Comparison of ENCODE assay signal across 25 mouse cellular contexts in genomic region chr14:72885824-72886223, GRCm38 (mm10).
"Had no signal": no experiment of that assay in that cellular context is flagged by ENCODE, and none has a peak within 500 bp of the region (broad histone marks: within the 10 kb centered on the region; RNA-seq: fewer than 3 reads in every experiment).

No protein-coding gene starts in this region.

- H3K9ac ChIP-seq: heart, embryonic 12.5 days; hindbrain, embryonic 13.5 days; hindbrain, embryonic 15.5 days; limb, embryonic 12.5 days; liver, embryonic 13.5 days had no signal

- H3K27me3 ChIP-seq: heart, embryonic 12.5 days; hindbrain, embryonic 13.5 days; hindbrain, embryonic 15.5 days; limb, embryonic 12.5 days; liver, embryonic 13.5 days had no signal

- H3K9me3 ChIP-seq: heart, embryonic 10.5 days; hindbrain, embryonic 10.5 days; hindbrain, embryonic 13.5 days; hindbrain, embryonic 15.5 days; limb, embryonic 10.5 days; limb, embryonic 12.5 days; liver, embryonic 13.5 days had no signal

- DNase-seq: gastrocnemius, adult 2 months; gastrocnemius, postnatal 10 days; gastrocnemius, postnatal 25 days; heart, adult 18-20 months; heart, postnatal 10 days; heart, postnatal 4 days; kidney, adult 11 months; kidney, adult 8-10 months; kidney, postnatal 10 days; kidney, postnatal 25 days; kidney, postnatal 4 days; liver; liver, embryonic 13.5 days had no signal

- H3K36me3 ChIP-seq: heart, embryonic 10.5 days; heart, embryonic 12.5 days; hindbrain, embryonic 10.5 days; hindbrain, embryonic 13.5 days; hindbrain, embryonic 15.5 days; limb, embryonic 10.5 days; limb, embryonic 12.5 days; liver, embryonic 13.5 days had no signal

- ATAC-seq: hindbrain, postnatal 0 days; intestine, embryonic 16.5 days had no signal

- H3K4me2 ChIP-seq: hindbrain, embryonic 13.5 days; hindbrain, embryonic 15.5 days; limb, embryonic 12.5 days; liver, embryonic 11.5 days; liver, embryonic 13.5 days had no signal

- H3K4me3 ChIP-seq: gastrocnemius, adult 2 months; heart, embryonic 10.5 days; heart, embryonic 12.5 days; hindbrain, embryonic 10.5 days; hindbrain, embryonic 13.5 days; hindbrain, embryonic 15.5 days; layer of hippocampus, adult 2 months; left cerebral cortex, adult 2 months; limb, embryonic 10.5 days; limb, embryonic 12.5 days; liver, embryonic 13.5 days had no signal

- H3K27ac ChIP-seq: gastrocnemius, adult 2 months; hindbrain, embryonic 10.5 days; hindbrain, embryonic 13.5 days; hindbrain, embryonic 15.5 days; hindbrain, postnatal 0 days; layer of hippocampus, adult 2 months; left cerebral cortex, adult 2 months; limb, embryonic 10.5 days; limb, embryonic 12.5 days; liver, embryonic 13.5 days had no signal

- H3K4me1 ChIP-seq: hindbrain, embryonic 10.5 days; hindbrain, embryonic 13.5 days; hindbrain, embryonic 15.5 days; limb, embryonic 12.5 days; liver, embryonic 13.5 days had no signal
